Mouse (Mus musculus): ENCODE results near the gene Timm50.

DNA sequence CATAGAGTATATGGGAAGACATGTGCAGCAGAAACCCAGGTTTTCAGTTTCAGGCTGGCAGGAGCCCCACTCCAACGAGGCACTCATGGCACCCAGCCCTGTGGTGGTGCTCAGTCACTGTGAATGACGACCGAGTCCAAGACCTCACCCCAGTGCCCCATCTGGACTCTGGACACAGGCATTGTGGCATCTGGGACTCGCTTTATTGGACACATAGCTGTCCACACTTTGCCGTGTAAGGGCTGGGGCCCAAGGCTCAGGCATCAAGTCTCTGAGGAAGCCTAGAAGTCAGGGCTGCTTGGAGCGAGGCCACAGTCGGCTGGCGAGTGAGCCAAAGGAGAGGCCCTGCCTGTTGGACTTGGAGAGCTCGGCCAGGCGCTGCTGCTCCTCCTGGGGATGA, 6.2 kb downstream of the Timm50 start:
- TF ChIP-seq GATA1 (IDR thresholded peaks at IDR 0.05; ENCODE audit: borderline replicate concordance, low read length) (no peak), FLI1 (IDR thresholded peaks at IDR 0.05; ENCODE audit: low read length) (no peak)

All from megakaryocyte, embryonic 14.5 days (primary cell).